ENCODE assay signal across 23 mouse cellular contexts in genomic region chr10:42580951-42581277, GRCm38 (mm10). TPM values are rescaled to one million over a fixed set of nuclear protein-coding genes. Genes with fewer than 3 reads are reported as not detected.
DNase-seq lines count a peak whose midpoint lies in the region; ATAC-seq lines count a peak whose summit lies in the region.
"Had no signal": no experiment of that assay in that cellular context is flagged by ENCODE, and none has a peak within 500 bp of the region (broad histone marks: within the 10 kb centered on the region; RNA-seq: fewer than 3 reads in every experiment).

No protein-coding gene starts in this region.

- H3K4me2 ChIP-seq in kidney, embryonic 15.5 days, result no peak overlapping the region
- peak overlapping the region; percentile 86 for H3K4me2 ChIP-seq in forebrain, embryonic 14.5 days (ENCODE audit: low read length)
- peak overlapping the region; percentile 58 for H3K4me2 ChIP-seq in midbrain, embryonic 14.5 days (ENCODE audit: low read length)
- H3K4me2 ChIP-seq in neural tube, embryonic 15.5 days, result no peak overlapping the region
- H3K4me2 ChIP-seq: neural tube, embryonic 12.5 days had no signal

- no peak overlapping the region for H3K9ac ChIP-seq in kidney, embryonic 15.5 days
- peak overlapping the region; percentile 90 for H3K9ac ChIP-seq in forebrain, embryonic 14.5 days (ENCODE audit: low read length)
- peak overlapping the region; percentile 20; the same call in 1 of the 2 replicates for H3K9ac ChIP-seq in midbrain, embryonic 14.5 days (replicated peaks; ENCODE audit: low read length)
- H3K9ac ChIP-seq in neural tube, embryonic 15.5 days (replicated peaks), result no peak overlapping the region
- H3K9ac ChIP-seq: hindbrain, embryonic 12.5 days; liver, postnatal 0 days; neural tube, embryonic 12.5 days had no signal

- intact Hi-C loops in gastrocnemius, postnatal 14 days (cut with DNase I; ENCODE audit: low total_unique reads), result no loop called here

- H3K4me3 ChIP-seq in kidney, embryonic 15.5 days (replicated peaks), result 0 out of 2 replicates have a peak overlapping the region, but pooled peaks have one; percentile 2
- peak overlapping the region; percentile 52 for H3K4me3 ChIP-seq in embryonic facial prominence, embryonic 10.5 days
- H3K4me3 ChIP-seq in forebrain, embryonic 14.5 days (ENCODE audit: low read depth, low read length), result peak overlapping the region; percentile 68
- H3K4me3 ChIP-seq in midbrain, embryonic 14.5 days (replicated peaks; ENCODE audit: low read depth, low read length), result peak overlapping the region; percentile 26; the same call in 1 of the 2 replicates
- H3K4me3 ChIP-seq in neural tube, embryonic 15.5 days (replicated peaks), result no peak overlapping the region
- H3K4me3 ChIP-seq: hindbrain, embryonic 12.5 days; neural tube, embryonic 12.5 days had no signal

- no peaks in the 10 kb centered on the region for H3K9me3 ChIP-seq in kidney, embryonic 15.5 days (replicated peaks)
- H3K9me3 ChIP-seq in embryonic facial prominence, embryonic 10.5 days, result no peaks in the 10 kb centered on the region
- H3K9me3 ChIP-seq in forebrain, embryonic 14.5 days (replicated peaks; ENCODE audit: control insufficient read depth, low read length), result no peaks in the 10 kb centered on the region
- no peaks in the 10 kb centered on the region for H3K9me3 ChIP-seq in midbrain, embryonic 14.5 days (ENCODE audit: control insufficient read depth, low read length)
- no peaks in the 10 kb centered on the region for H3K9me3 ChIP-seq in neural tube, embryonic 15.5 days (replicated peaks)
- H3K9me3 ChIP-seq: hindbrain, embryonic 12.5 days; neural tube, embryonic 12.5 days had no signal

- H3K4me1 ChIP-seq in kidney, embryonic 15.5 days, result peaks cover 52% of the 10 kb centered on the region
- peaks cover 57% of the 10 kb centered on the region for H3K4me1 ChIP-seq in embryonic facial prominence, embryonic 10.5 days
- H3K4me1 ChIP-seq in forebrain, embryonic 14.5 days (ENCODE audit: control insufficient read depth, insufficient read depth, low read length), result peaks cover 31% of the 10 kb centered on the region
- H3K4me1 ChIP-seq in midbrain, embryonic 14.5 days (ENCODE audit: control insufficient read depth, insufficient read depth, low read length), result peaks cover 25% of the 10 kb centered on the region
- H3K4me1 ChIP-seq in neural tube, embryonic 15.5 days, result peaks cover 27% of the 10 kb centered on the region

- no peak for DNase-seq in kidney, postnatal 10 days
- DNase-seq in embryonic facial prominence, embryonic 10.5 days (ENCODE audit: low spot score), result no peak
- DNase-seq in forebrain, embryonic 14.5 days (ENCODE audit: low spot score), result no peak
- no peak for DNase-seq in midbrain, embryonic 14.5 days
- no peak for DNase-seq in gastrocnemius, postnatal 14 days
- no peak for DNase-seq in heart, adult 9 months (ENCODE audit: low spot score in 2 of 2)
- DNase-seq: cerebellum, postnatal 10 days; liver, postnatal 0 days; lung, postnatal 4 days; right cerebral cortex, postnatal 14 days; thymus, postnatal 4 days had no signal

- 1% methylated on average over 7 of the region's 7 CpGs for WGBS in kidney, embryonic 15.5 days
- 2% methylated on average over 7 of the region's 7 CpGs for WGBS in embryonic facial prominence, embryonic 10.5 days
- WGBS in forebrain, embryonic 14.5 days, result 0% methylated on average over 7 of the region's 7 CpGs
- 8% methylated on average over 7 of the region's 7 CpGs for WGBS in midbrain, embryonic 14.5 days
- WGBS in neural tube, embryonic 15.5 days, result 9% methylated on average over 7 of the region's 7 CpGs

- H3K27ac ChIP-seq in kidney, embryonic 15.5 days, result no peak overlapping the region
- H3K27ac ChIP-seq in embryonic facial prominence, embryonic 10.5 days (replicated peaks), result peak overlapping the region; percentile 72
- H3K27ac ChIP-seq in forebrain, embryonic 14.5 days (ENCODE audit: low read depth, low read length), result peak overlapping the region; percentile 92; the same call in 1 of the 2 replicates
- H3K27ac ChIP-seq in midbrain, embryonic 14.5 days (replicated peaks; ENCODE audit: low read depth, low read length), result no peak overlapping the region
- no peak overlapping the region for H3K27ac ChIP-seq in neural tube, embryonic 15.5 days (replicated peaks)
- H3K27ac ChIP-seq: hindbrain, embryonic 12.5 days; kidney, postnatal 0 days; neural tube, embryonic 12.5 days had no signal

- no peak for ATAC-seq in kidney, embryonic 15.5 days (replicated peaks; ENCODE audit: low FRiP score)
- no peak for ATAC-seq in forebrain, embryonic 14.5 days
- no peak for ATAC-seq in midbrain, embryonic 14.5 days (ENCODE audit: low FRiP score, low TSS enrichment)
- ATAC-seq in neural tube, embryonic 15.5 days (ENCODE audit: low FRiP score), result no peak
- ATAC-seq: intestine, embryonic 16.5 days; liver, postnatal 0 days; Patski had no signal

- H3K27me3 ChIP-seq in kidney, embryonic 15.5 days, result peaks cover 100% of the 10 kb centered on the region
- peaks cover 100% of the 10 kb centered on the region for H3K27me3 ChIP-seq in embryonic facial prominence, embryonic 10.5 days (replicated peaks; ENCODE audit: low read depth, poor library complexity, severe bottlenecking)
- no peaks in the 10 kb centered on the region for H3K27me3 ChIP-seq in forebrain, embryonic 14.5 days (replicated peaks; ENCODE audit: control insufficient read depth, insufficient read depth, low read length)
- peaks cover 78% of the 10 kb centered on the region for H3K27me3 ChIP-seq in midbrain, embryonic 14.5 days (ENCODE audit: control insufficient read depth, insufficient read depth, low read length)
- H3K27me3 ChIP-seq in neural tube, embryonic 15.5 days (replicated peaks), result peaks cover 94% of the 10 kb centered on the region

- H3K36me3 ChIP-seq in kidney, embryonic 15.5 days, result no peaks in the 10 kb centered on the region
- no peaks in the 10 kb centered on the region for H3K36me3 ChIP-seq in embryonic facial prominence, embryonic 10.5 days (replicated peaks)
- H3K36me3 ChIP-seq in forebrain, embryonic 14.5 days (ENCODE audit: control insufficient read depth, insufficient read depth, low read length), result peaks cover 7% of the 10 kb centered on the region; the same call in 1 of the 2 replicates
- no peaks in the 10 kb centered on the region for H3K36me3 ChIP-seq in midbrain, embryonic 14.5 days (ENCODE audit: control insufficient read depth, insufficient read depth, low read length)
- no peaks in the 10 kb centered on the region for H3K36me3 ChIP-seq in neural tube, embryonic 15.5 days
- H3K36me3 ChIP-seq: hindbrain, embryonic 12.5 days; neural tube, embryonic 12.5 days had no signal

RNA-seq across cellular contexts. Expression of gene Nr2e1, which starts 2.5 kb away (rescaled TPM):
- 0.17 TPM in 1 of 2 replicates, not detected in the other for polyA plus RNA-seq in kidney, embryonic 15.5 days (2015; fragmentation: Nextera tagmentation; extraction: Ambion mirVana)
- 10.4 and 11.5 TPM in 2 replicates for polyA plus RNA-seq in embryonic facial prominence, embryonic 10.5 days (2016; fragmentation: Nextera tagmentation; extraction: Ambion mirVana)
- polyA plus RNA-seq in forebrain, embryonic 14.5 days (2014; fragmentation: Nextera tagmentation; extraction: Ambion mirVana), result 33.2 and 39.4 TPM in 2 replicates
- polyA plus RNA-seq in midbrain, embryonic 14.5 days (2014; fragmentation: Nextera tagmentation; extraction: Ambion mirVana), result 3.4 and 5.5 TPM in 2 replicates
- not detected for total RNA-seq in gastrocnemius, postnatal 14 days (2021)
- not detected in 2 replicates for polyA plus RNA-seq in neural tube, embryonic 15.5 days (2015; fragmentation: Nextera tagmentation; extraction: Ambion mirVana)
- total RNA-seq: adrenal gland, postnatal 4 days; gastrocnemius, adult 18-20 months; granulocyte monocyte progenitor cell, adult 5-6 weeks had no signal
- polyA plus RNA-seq: C2C12; heart, embryonic 16.5 days; intestine, embryonic 16.5 days; kidney, postnatal 0 days; liver, postnatal 0 days; neural tube, embryonic 12.5 days; Patski had no signal

RNA-seq across cellular contexts. Expression of gene Ostm1, which starts 2.7 kb away (rescaled TPM):
- 14.5 and 14.9 TPM in 2 replicates for polyA plus RNA-seq in kidney, embryonic 15.5 days (2015; fragmentation: Nextera tagmentation; extraction: Ambion mirVana)
- polyA plus RNA-seq in embryonic facial prominence, embryonic 10.5 days (2016; fragmentation: Nextera tagmentation; extraction: Ambion mirVana), result 15.4 and 15.7 TPM in 2 replicates
- polyA plus RNA-seq in forebrain, embryonic 14.5 days (2014; fragmentation: Nextera tagmentation; extraction: Ambion mirVana), result 54.2 and 54.9 TPM in 2 replicates
- 38.9 and 43.1 TPM in 2 replicates for polyA plus RNA-seq in midbrain, embryonic 14.5 days (2014; fragmentation: Nextera tagmentation; extraction: Ambion mirVana)
- total RNA-seq in gastrocnemius, postnatal 14 days (2021), result 10 to 100 TPM; 12.2 to 12.9 TPM
- 33.7 and 36.1 TPM in 2 replicates for polyA plus RNA-seq in neural tube, embryonic 15.5 days (2015; fragmentation: Nextera tagmentation; extraction: Ambion mirVana)

Comparison
In these comparisons a context has a peak if more than half of its experiments do, and no peak if none do; other contexts are left out.
1. H3K27ac ChIP-seq: peak in embryonic facial prominence, embryonic 10.5 days (single experiment) and forebrain, embryonic 14.5 days (single experiment); none in kidney, embryonic 15.5 days (single experiment), midbrain, embryonic 14.5 days (single experiment) and neural tube, embryonic 15.5 days (single experiment).
2. H3K4me2 ChIP-seq: peak in forebrain, embryonic 14.5 days (single experiment) and midbrain, embryonic 14.5 days (single experiment); none in kidney, embryonic 15.5 days (single experiment) and neural tube, embryonic 15.5 days (single experiment).
3. H3K9ac ChIP-seq: peak in forebrain, embryonic 14.5 days (single experiment) and midbrain, embryonic 14.5 days (single experiment); none in kidney, embryonic 15.5 days (single experiment) and neural tube, embryonic 15.5 days (single experiment).